Mouse (Mus musculus): Measurements from ENCODE around the gene Krt20. TPM values are rescaled to one million over a fixed set of nuclear protein-coding genes. Genes with fewer than 3 reads are reported as not detected.

Krt20 gene
- total RNA-seq, 2 experiments from 2014 or later, result not detected

GRCm38 (mm10) chr11:99414463-99415147, 23.3 kb downstream of the Krt20 start:
- intact Hi-C loops (cut with DNase I), result loop anchor here (5.0 kb wide), 1 partner anchor 48 kb away; no protein-coding TSS in a partner anchor

GRCm38 (mm10) chr11:99413247-99413646, 24.7 kb downstream of the Krt20 start:
- peak; percentile 6 to 22 for DNase-seq

More at GRCm38 (mm10) chr11:99414463-99415147, 23.3 kb downstream of the Krt20 start:
- no peak for DNase-seq

GRCm38 (mm10) chr11:99406186-99406585, 31.8 kb downstream of the Krt20 start:
- DNase-seq, result no peak
- intact Hi-C loops (cut with DNase I), result no loop called here

More at GRCm38 (mm10) chr11:99413247-99413646, 24.7 kb downstream of the Krt20 start:
- intact Hi-C loops (cut with DNase I), result loop anchor here (5.0 kb wide), 1 partner anchor 49 kb away; no protein-coding TSS in a partner anchor

GRCm38 (mm10) chr11:99399956-99400549, 37.9 kb downstream of the Krt20 start:
- DNase-seq, result no peak
- intact Hi-C loops (cut with DNase I), result no loop called here

GRCm38 (mm10) chr11:99398832-99399231, 39.1 kb downstream of the Krt20 start:
- DNase-seq, result no peak
- intact Hi-C loops (cut with DNase I), result no loop called here

GRCm38 (mm10) chr11:99398084-99398483, 39.9 kb downstream of the Krt20 start:
- DNase-seq, result no peak
- intact Hi-C loops (cut with DNase I), result no loop called here

- intact Hi-C loops (cut with DNase I), result no loop called here
- no peak for DNase-seq
These were observed 41.3 kb downstream of the Krt20 start for GRCm38 (mm10) chr11:99396661-99397060.

GRCm38 (mm10) chr11:99396034-99396433, 41.9 kb downstream of the Krt20 start:
- intact Hi-C loops (cut with DNase I), result no loop called here
- no peak for DNase-seq

- no peak for DNase-seq
- intact Hi-C loops (cut with DNase I), result no loop called here
These were observed 45.5 kb downstream of the Krt20 start for GRCm38 (mm10) chr11:99392492-99392891.

GRCm38 (mm10) chr11:99391375-99391774, 46.6 kb downstream of the Krt20 start:
- DNase-seq, result no peak
- intact Hi-C loops (cut with DNase I), result no loop called here

GRCm38 (mm10) chr11:99390866-99391265, 47.1 kb downstream of the Krt20 start:
- no peak for DNase-seq
- intact Hi-C loops (cut with DNase I), result no loop called here

GRCm38 (mm10) chr11:99389264-99389663, 48.7 kb downstream of the Krt20 start, which contains the start of gene Krt10:
Gene Krt10 (minus strand): TSS chr11:99389364.
- no peak for DNase-seq
- intact Hi-C loops (cut with DNase I), result loop anchor here (10.0 kb wide), 1 partner anchor 616 kb away; no protein-coding TSS in a partner anchor

- intact Hi-C loops (cut with DNase I), result loop anchor here (10.0 kb wide), 1 partner anchor 616 kb away; no protein-coding TSS in a partner anchor
- DNase-seq, result no peak
These were observed 49.3 kb downstream of the Krt20 start for GRCm38 (mm10) chr11:99388661-99389060.

- intact Hi-C loops (cut with DNase I), result loop anchor here (10.0 kb wide), 1 partner anchor 619 kb away; no protein-coding TSS in a partner anchor
- peak; percentile 90 to 92 for DNase-seq
These were observed 51.9 kb downstream of the Krt20 start for GRCm38 (mm10) chr11:99385813-99386721.

- intact Hi-C loops (cut with DNase I), result loop anchor here (1.0 to 2.0 kb wide), 2 partner anchors 195 to 903 kb away; no protein-coding TSS in a partner anchor
These were observed 58.4 kb downstream of the Krt20 start for GRCm38 (mm10) chr11:99379568-99379967.

More at GRCm38 (mm10) chr11:99379568-99379967, 58.4 kb downstream of the Krt20 start:
- peak; percentile 71 to 78 for DNase-seq

Other genes starting within 250 kb of the Krt20 start
- 10 to 100 TPM; 42.9 to 47.8 TPM for gene Smarce1, start 207.1 kb downstream of the Krt20 start, total RNA-seq (2021)
- gene Krt222, start 194.1 kb downstream of the Krt20 start, total RNA-seq (2021), result 10 to 100 TPM; 25.6 to 33.4 TPM
- gene Krt24, start 152.9 kb downstream of the Krt20 start, total RNA-seq (2021), result not detected
- not detected for gene Krt25, start 115.2 kb downstream of the Krt20 start, total RNA-seq (2021)
- gene Krt26, start 100.2 kb downstream of the Krt20 start, total RNA-seq (2021), result not detected
- gene Krt27, start 87.0 kb downstream of the Krt20 start, total RNA-seq (2021), result not detected
- not detected for gene Krt28, start 63.2 kb downstream of the Krt20 start, total RNA-seq (2021)
- gene Krt10, start 48.8 kb downstream of the Krt20 start, total RNA-seq (2021), result 1 to 10 TPM; 3.4 to 3.7 TPM
- gene Krt12, start 15.9 kb downstream of the Krt20 start, total RNA-seq (2021), result not detected
- gene Krt23, start 55.0 kb upstream of the Krt20 start, total RNA-seq (2021), result not detected
- gene Krt39, start 83.2 kb upstream of the Krt20 start, total RNA-seq (2021), result not detected
- not detected for gene Krt40, start 105.0 kb upstream of the Krt20 start, total RNA-seq (2021)
- not detected for gene Krtap3-3, start 112.7 kb upstream of the Krt20 start, total RNA-seq (2021)
- not detected for gene Krtap3-2, start 118.7 kb upstream of the Krt20 start, total RNA-seq (2021)
- not detected for gene Gm11939, start 121.3 kb upstream of the Krt20 start, total RNA-seq (2021)
- not detected for gene Krtap3-1, start 128.5 kb upstream of the Krt20 start, total RNA-seq (2021)
- not detected for gene Krtap1-5, start 142.9 kb upstream of the Krt20 start, total RNA-seq (2021)
- not detected for gene Krtap1-4, start 145.5 kb upstream of the Krt20 start, total RNA-seq (2021)
- gene Krtap1-3, start 153.2 kb upstream of the Krt20 start, total RNA-seq (2021), result not detected
- gene Krtap9-3, start 160.0 kb upstream of the Krt20 start, total RNA-seq (2021), result not detected
- not detected for gene Gm11938, start 165.2 kb upstream of the Krt20 start, total RNA-seq (2021)
- not detected for gene Gm11937, start 172.0 kb upstream of the Krt20 start, total RNA-seq (2021)
- gene Krtap2-4, start 176.7 kb upstream of the Krt20 start, total RNA-seq (2021), result not detected
- gene Gm11562, start 182.3 kb upstream of the Krt20 start, total RNA-seq (2021), result not detected
- not detected for gene Krtap4-1, start 190.1 kb upstream of the Krt20 start, total RNA-seq (2021)
- gene Krtap4-2, start 196.9 kb upstream of the Krt20 start, total RNA-seq (2021), result not detected
- gene Krtap4-7, start 205.9 kb upstream of the Krt20 start, total RNA-seq (2021), result not detected
- not detected for gene Gm11555, start 212.1 kb upstream of the Krt20 start, total RNA-seq (2021)
- gene Gm11563, start 220.8 kb upstream of the Krt20 start, total RNA-seq (2021), result not detected
- gene Krtap4-6, start 227.8 kb upstream of the Krt20 start, total RNA-seq (2021), result not detected

Measured in heart, postnatal 36 days (tissue).